Mouse (Mus musculus) MEL (cell line): ENCODE measurements around the gene Tnks1bp1. TPM values are rescaled to one million over a fixed set of nuclear protein-coding genes. Genes with fewer than 3 reads are reported as not detected.

ENCODE experiments used
- DNase-seq: peaks from one replicate; pipeline ENCODE4 v3.0.0; 2011; ENCODE audit warnings: low read depth, low spot score
- H3K27ac ChIP-seq: 2 replicates; pipeline ENCODE4 v1.5.1; 2012; ENCODE audit warnings: low read depth, mild to moderate bottlenecking, control low read depth, low read length, moderate library complexity; ENCODE audit not compliant: control insufficient read depth
- H3K27me3 ChIP-seq, 2 experiments: fragments of 150-350 bp in 1 of 2; sonication (generic) in 1 of 2; 2 replicates each; pipeline ENCODE4 v1.6.1; 2012; ENCODE audit warnings: low read length in 2 of 2, mild to moderate bottlenecking in 2 of 2, improper control_type of control experiment in 1 of 2, moderate library complexity in 1 of 2; ENCODE audit not compliant: insufficient read depth in 2 of 2, control insufficient read depth in 1 of 2
- H3K36me3 ChIP-seq, 2 experiments: 2 replicates each; pipeline ENCODE4 v1.6.1; 2012 to 2014; ENCODE audit warnings: low read length in 2 of 2, improper control_type of control experiment in 1 of 2, inconsistent platforms in 1 of 2, mild to moderate bottlenecking in 1 of 2; ENCODE audit not compliant: insufficient read depth in 2 of 2, control insufficient read depth in 1 of 2
- H3K4me1 ChIP-seq, 2 experiments: fragments of 150-350 bp in 1 of 2; sonication (generic) in 1 of 2; 2 replicates each; pipeline ENCODE4 v1.6.1; 2012; ENCODE audit warnings: low read length in 2 of 2, improper control_type of control experiment in 1 of 2, mild to moderate bottlenecking in 1 of 2; ENCODE audit not compliant: insufficient read depth in 2 of 2, control insufficient read depth in 1 of 2
- H3K4me3 ChIP-seq, 2 experiments: fragments of 150-350 bp in 1 of 2; sonication (generic) in 1 of 2; 2 replicates each; pipeline ENCODE4 v1.5.1; 2012; ENCODE audit warnings: low read depth in 2 of 2, low read length in 2 of 2, mild to moderate bottlenecking in 2 of 2, moderate library complexity in 2 of 2, control low read depth in 1 of 2, improper control_type of control experiment in 1 of 2; ENCODE audit not compliant: control insufficient read depth in 1 of 2, insufficient read depth in 1 of 2
- H3K79me2 ChIP-seq: 2 replicates; pipeline ENCODE4 v1.6.1; 2012; ENCODE audit warnings: mild to moderate bottlenecking, low read length, moderate library complexity; ENCODE audit not compliant: control insufficient read depth, poor library complexity, insufficient read depth
- H3K9ac ChIP-seq: 2 replicates; pipeline ENCODE4 v1.6.1; 2012; ENCODE audit warnings: low read depth, mild to moderate bottlenecking, control low read depth, low read length, moderate library complexity; ENCODE audit not compliant: control insufficient read depth, poor library complexity, severe bottlenecking
- H3K9me3 ChIP-seq: fragments of 150-350 bp; sonication (generic); replicated peaks from 2 replicates; pipeline ENCODE4 v1.6.1; 2012; ENCODE audit warnings: mild to moderate bottlenecking, low read length, improper control_type of control experiment, moderate library complexity; ENCODE audit not compliant: insufficient read depth
- CTCF ChIP-seq, 3 experiments: IDR thresholded peaks in 2 of 3; conservative IDR thresholded peaks in 1 of 3; 2 replicates each; pipeline ENCODE4 v1.5.1; 2011 to 2012; ENCODE audit warnings: low read length in 3 of 3, low read depth in 2 of 3, mild to moderate bottlenecking in 2 of 3, improper control_type of control experiment in 1 of 3, inconsistent platforms in 1 of 3, mixed read lengths in 1 of 3, moderate library complexity in 1 of 3; ENCODE audit not compliant: control insufficient read depth in 1 of 3, insufficient read depth in 1 of 3, poor library complexity in 1 of 3, severe bottlenecking in 1 of 3
- ELF1 ChIP-seq: IDR thresholded peaks from 2 replicates; pipeline ENCODE4 v1.6.1; 2014; ENCODE audit warnings: low read depth, mild to moderate bottlenecking, inconsistent platforms, low read length, improper control_type of control experiment, moderate library complexity
- EP300 ChIP-seq, 2 experiments: IDR thresholded peaks; 2 replicates each; pipeline ENCODE4 v1.6.1; 2011; ENCODE audit warnings: improper control_type of control experiment in 2 of 2, low read length in 2 of 2, low read depth in 1 of 2, mild to moderate bottlenecking in 1 of 2
- ETS1 ChIP-seq: IDR thresholded peaks from 2 replicates; pipeline ENCODE4 v1.6.1; 2012; ENCODE audit warnings: low read depth, mild to moderate bottlenecking, inconsistent platforms, low read length, improper control_type of control experiment, moderate library complexity
- GATA1 ChIP-seq: IDR thresholded peaks from 2 replicates; pipeline ENCODE4 v1.6.1; 2011; ENCODE audit warnings: low read depth, low read length, improper control_type of control experiment
- HCFC1 ChIP-seq: IDR thresholded peaks from 2 replicates; pipeline ENCODE4 v1.6.1; 2012; ENCODE audit warnings: low read depth, mild to moderate bottlenecking, inconsistent platforms, low read length, improper control_type of control experiment, moderate library complexity
- JUND ChIP-seq: IDR thresholded peaks from 2 replicates; pipeline ENCODE4 v1.6.1; 2011; ENCODE audit warnings: low read depth, mild to moderate bottlenecking, improper control_type of control experiment, low read length
- MAX ChIP-seq: IDR thresholded peaks from 2 replicates; pipeline ENCODE4 v1.6.1; 2011; ENCODE audit warnings: low read length, improper control_type of control experiment
- MEF2A ChIP-seq: IDR thresholded peaks from 2 replicates; pipeline ENCODE4 v1.6.1; 2014; ENCODE audit warnings: low read depth, mild to moderate bottlenecking, inconsistent platforms, low read length, improper control_type of control experiment; ENCODE audit not compliant: poor library complexity, insufficient replicate concordance, severe bottlenecking; ENCODE audit errors: extremely low read depth
- MYB ChIP-seq: IDR thresholded peaks from 2 replicates; pipeline ENCODE4 v1.6.1; 2011; ENCODE audit warnings: mild to moderate bottlenecking, low read depth, low read length, improper control_type of control experiment
- SIN3A ChIP-seq: IDR thresholded peaks from 2 replicates; pipeline ENCODE4 v1.6.1; 2012; ENCODE audit warnings: low read length, improper control_type of control experiment, inconsistent platforms
- SMC3 ChIP-seq: IDR thresholded peaks from 2 replicates; pipeline ENCODE4 v1.6.1; 2011; ENCODE audit warnings: low read depth, low read length, improper control_type of control experiment
- TAL1 ChIP-seq: IDR thresholded peaks from 2 replicates; pipeline ENCODE4 v1.6.1; 2012; ENCODE audit warnings: mild to moderate bottlenecking, inconsistent platforms, low read length, moderate library complexity, mixed read lengths
- UBTF ChIP-seq: IDR thresholded peaks from 2 replicates; pipeline ENCODE4 v1.6.1; 2012; ENCODE audit warnings: low read depth, mild to moderate bottlenecking, inconsistent platforms, low read length, improper control_type of control experiment, moderate library complexity, borderline replicate concordance; ENCODE audit not compliant: insufficient read depth
- USF2 ChIP-seq, 2 experiments: IDR thresholded peaks; 2 replicates each; pipeline ENCODE4 v1.6.1; 2011 to 2012; ENCODE audit warnings: improper control_type of control experiment in 2 of 2, low read length in 2 of 2, borderline replicate concordance in 1 of 2, inconsistent platforms in 1 of 2, low read depth in 1 of 2, mild to moderate bottlenecking in 1 of 2; ENCODE audit not compliant: insufficient read depth in 1 of 2
- ZMIZ1 ChIP-seq: IDR thresholded peaks from 2 replicates; pipeline ENCODE4 v1.6.1; 2012; ENCODE audit warnings: low read depth, mild to moderate bottlenecking, inconsistent platforms, low read length, improper control_type of control experiment, moderate library complexity
- ZNF384 ChIP-seq: IDR thresholded peaks from 2 replicates; pipeline ENCODE4 v1.6.1; 2012; ENCODE audit warnings: low read depth, mild to moderate bottlenecking, inconsistent platforms, low read length, improper control_type of control experiment
- polyA plus RNA-seq, 2 experiments: library from polyadenylated mRNA; stranded (reverse) in 1 of 2; unstranded in 1 of 2; fragments of >175 nt in 1 of 2; fragments of >200 nt in 1 of 2; gene quantifications; 2 replicates each; pipeline versions ENCODE4 v1.2.1 to v1.2.4; 2012; ENCODE audit warnings: low replicate concordance in 2 of 2, low read depth in 1 of 2; ENCODE audit not compliant: insufficient read length in 2 of 2, insufficient read depth in 1 of 2, missing spikeins in 1 of 2
- total RNA-seq: library from RNA; depleted of rRNA; stranded (reverse); fragments of 300-350 nt; gene quantifications from 2 replicates; pipeline ENCODE4 v1.2.3, GENCODE M21; 2012

Gene Tnks1bp1
- total and polyA plus RNA-seq, 3 experiments: 5.5 to 9.9 TPM; not detected in 1

- H3K36me3 ChIP-seq: no peaks in the 10 kb centered on the region
- H3K27me3 ChIP-seq: no peaks in the 10 kb centered on the region
Measured at GRCm38 (mm10) chr2:85066937-85067336, 19.1 kb downstream of the Tnks1bp1 start.

DNA sequence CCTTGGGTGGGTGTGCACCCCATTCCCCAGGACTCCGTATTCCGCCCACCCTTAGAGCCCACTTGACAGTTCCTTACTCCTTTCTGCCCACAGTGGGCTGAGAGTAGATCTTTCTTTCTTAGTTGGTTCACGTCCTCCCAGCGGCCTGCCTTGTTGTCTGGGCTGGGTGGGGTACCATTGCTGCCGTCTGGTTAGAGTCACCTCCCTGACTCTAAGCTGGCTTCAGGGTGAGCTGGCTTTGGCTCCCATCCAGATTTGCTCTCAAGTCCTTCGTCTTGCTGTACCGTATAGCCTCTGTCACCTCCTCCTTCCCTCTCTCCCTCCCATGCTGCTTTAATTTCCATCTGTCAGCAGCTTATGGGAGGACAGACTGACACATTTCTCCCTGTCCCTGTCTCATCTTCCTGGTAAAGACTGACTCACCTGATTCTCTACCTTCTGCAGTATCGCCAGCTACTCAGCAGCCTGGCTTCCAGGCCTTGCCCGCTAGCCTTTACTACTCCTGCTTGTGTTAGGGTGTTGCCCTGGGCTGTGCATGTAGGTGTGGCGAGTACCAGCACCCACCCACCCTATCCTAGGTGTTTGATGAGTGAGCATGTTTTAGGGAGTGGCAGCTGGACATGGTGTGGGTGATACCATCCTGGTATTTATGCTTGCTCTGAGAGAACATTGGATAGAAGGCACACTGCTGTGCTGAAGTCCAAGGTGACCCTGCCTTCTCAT, 20.2 kb downstream of the Tnks1bp1 start:
- H3K4me3 ChIP-seq: no peak overlapping the region
- H3K4me1 ChIP-seq: no peaks in the 10 kb centered on the region
- no peaks in the 10 kb centered on the region for H3K9me3 ChIP-seq
- no peaks in the 10 kb centered on the region for H3K79me2 ChIP-seq
- no peak for DNase-seq
- H3K27ac ChIP-seq: no peak overlapping the region
- TF ChIP-seq GATA1: no peak
- no peak for TF ChIP-seq CTCF (IDR thresholded peaks at IDR 0.05 in 2 of 3, conservative IDR thresholded peaks at IDR 0.05 in 1 of 3; ENCODE audit: control insufficient read depth in 1 of 3, insufficient read depth in 1 of 3, low read depth in 2 of 3, low read length in 3 of 3, poor library complexity in 1 of 3, severe bottlenecking in 1 of 3)
- TF ChIP-seq UBTF: no peak
- no peak for TF ChIP-seq MEF2A
- no peak for TF ChIP-seq SMC3
- TF ChIP-seq JUND: no peak
- no peak for TF ChIP-seq ELF1
- TF ChIP-seq ETS1: no peak
- TF ChIP-seq, all 39 proteins: peak for 0
- Histone ChIP-seq H3K27me3 (no peaks in the 10 kb centered on the region), H3K36me3 (no peaks in the 10 kb centered on the region), H3K9ac (no peak overlapping the region)

More at GRCm38 (mm10) chr2:85066937-85067336, 19.1 kb downstream of the Tnks1bp1 start:
- no peak overlapping the region for H3K27ac ChIP-seq
- no peak overlapping the region for H3K4me3 ChIP-seq
- H3K9ac ChIP-seq: no peak overlapping the region
- TF ChIP-seq ETS1 (no peak), SIN3A (no peak), HCFC1 (no peak), ZMIZ1 (no peak), ELF1 (no peak), TAL1 (no peak), USF2 (IDR thresholded peaks at IDR 0.05; ENCODE audit: borderline replicate concordance in 1 of 2, insufficient read depth in 1 of 2, low read depth in 1 of 2, low read length in 2 of 2) (no peak), GATA1 (no peak), CTCF (IDR thresholded peaks at IDR 0.05 in 2 of 3, conservative IDR thresholded peaks at IDR 0.05 in 1 of 3; ENCODE audit: control insufficient read depth in 1 of 3, insufficient read depth in 1 of 3, low read depth in 2 of 3, low read length in 3 of 3, poor library complexity in 1 of 3, severe bottlenecking in 1 of 3) (no peak), ZNF384 (no peak), EP300 (IDR thresholded peaks at IDR 0.05; ENCODE audit: low read depth in 1 of 2, low read length in 2 of 2) (no peak), MYB (no peak), MAX (no peak)
- DNase-seq: no peak
- H3K9me3 ChIP-seq: no peaks in the 10 kb centered on the region
- H3K79me2 ChIP-seq: no peaks in the 10 kb centered on the region
- H3K4me1 ChIP-seq: no peaks in the 10 kb centered on the region
